Mouse (Mus musculus) intestine, embryonic 14.5 days (tissue): Measurements from ENCODE around the gene Gabrp. TPM values are rescaled to one million over a fixed set of nuclear protein-coding genes. Genes with fewer than 3 reads are reported as not detected.

Source experiments
- ATAC-seq: fragments of 200-750 bp; cut with Nextera tagmentation; replicated peaks from 2 replicates; pipeline ENCODE4 v1.8.0; 2017; ENCODE audit warnings: low read depth, moderate number of reproducible peaks, moderate TSS enrichment, moderate library complexity; ENCODE audit not compliant: low FRiP score, low TSS enrichment
- DNase-seq: peaks from one replicate; pipeline ENCODE4 v3.0.0-alpha.2; 2018; ENCODE audit warnings: low spot score
- H3K27ac ChIP-seq: fragments of 300-500 bp; sonication (generic); 2 replicates; pipeline ENCODE4 v1.5.1; 2014; ENCODE audit warnings: low read depth, mild to moderate bottlenecking, control low read depth
- H3K27me3 ChIP-seq: fragments of 300-500 bp; sonication (generic); replicated peaks from 2 replicates; pipeline ENCODE4 v1.6.1; 2014; ENCODE audit warnings: low read length, control low read depth; ENCODE audit not compliant: control insufficient read depth, insufficient read depth
- H3K36me3 ChIP-seq: fragments of 300-500 bp; sonication (generic); 2 replicates; pipeline ENCODE4 v1.6.1; 2014; ENCODE audit warnings: low read length, control low read depth; ENCODE audit not compliant: control insufficient read depth, insufficient read depth
- H3K4me1 ChIP-seq: fragments of 300-500 bp; sonication (generic); replicated peaks from 2 replicates; pipeline ENCODE4 v1.6.1; 2014; ENCODE audit warnings: low read length, control low read depth, mixed read lengths; ENCODE audit not compliant: control insufficient read depth, insufficient read depth
- H3K4me2 ChIP-seq: fragments of 300-500 bp; sonication (generic); 2 replicates; pipeline ENCODE4 v1.6.1; 2014; ENCODE audit warnings: low read length
- H3K4me3 ChIP-seq: fragments of 300-500 bp; sonication (generic); 2 replicates; pipeline ENCODE4 v1.5.1; 2014; ENCODE audit warnings: low read depth, low read length, control low read depth, mixed read lengths
- H3K9ac ChIP-seq: fragments of 300-500 bp; sonication (generic); 2 replicates; pipeline ENCODE4 v1.6.1; 2014; ENCODE audit warnings: mild to moderate bottlenecking, low read length
- H3K9me3 ChIP-seq: fragments of 300-500 bp; sonication (generic); 2 replicates; pipeline ENCODE4 v1.6.1; 2016; ENCODE audit warnings: low read length, control low read depth; ENCODE audit not compliant: control insufficient read depth
- WGBS: fragments of 180-500 bp; shearing (Covaris S2); extraction: QIAGEN DNeasy Blood & Tissue Kit; methylation state at CpG from one replicate; pipeline ENCODE4 v1.1.7; 2014; 5-methylcytosine and 5-hydroxymethylcytosine counted together
- polyA plus RNA-seq: library from polyadenylated mRNA; unstranded; fragments of >200 nt; fragmentation: Nextera tagmentation; extraction: Ambion mirVana; gene quantifications from 2 replicates; pipeline ENCODE4 v1.2.1, GENCODE M21; 2014

Gene Gabrp
- polyA plus RNA-seq, 1 experiment from 2014 or later = not detected

- WGBS = 52% methylated on average over 10 of the region's 11 CpGs
- Histone ChIP-seq H3K4me3 (no peak overlapping the region), H3K27ac (no peak overlapping the region), H3K9me3 (no peaks in the 10 kb centered on the region), H3K36me3 (no peaks in the 10 kb centered on the region), H3K9ac (no peak overlapping the region), H3K4me1 (no peaks in the 10 kb centered on the region), H3K27me3 (no peaks in the 10 kb centered on the region), H3K4me2 (no peak overlapping the region)
- DNase-seq (no peak), ATAC-seq (no peak)
These were observed 34.6 kb downstream of the Gabrp start for GRCm38 (mm10) chr11:33544121-33544520.

GRCm38 (mm10) chr11:33537390-33538125 is 41.2 kb downstream of the Gabrp start:
- 78% methylated on average over 5 of the region's 5 CpGs for WGBS
- Histone ChIP-seq H3K4me2 (no peak overlapping the region), H3K9me3 (no peaks in the 10 kb centered on the region), H3K27me3 (no peaks in the 10 kb centered on the region), H3K36me3 (no peaks in the 10 kb centered on the region), H3K27ac (no peak overlapping the region), H3K4me1 (no peaks in the 10 kb centered on the region), H3K9ac (no peak overlapping the region), H3K4me3 (no peak overlapping the region)
- DNase-seq (no peak), ATAC-seq (no peak)

GRCm38 (mm10) chr11:33536636-33537035 is 42.1 kb downstream of the Gabrp start:
- Histone ChIP-seq H3K9ac (no peak overlapping the region), H3K27ac (no peak overlapping the region), H3K4me2 (no peak overlapping the region), H3K9me3 (no peaks in the 10 kb centered on the region), H3K4me1 (no peaks in the 10 kb centered on the region), H3K27me3 (no peaks in the 10 kb centered on the region), H3K4me3 (no peak overlapping the region), H3K36me3 (no peaks in the 10 kb centered on the region)
- ATAC-seq (no peak), DNase-seq (no peak)
- 88% methylated on average over 3 of the region's 3 CpGs for WGBS

GRCm38 (mm10) chr11:33534541-33534940 is 44.2 kb downstream of the Gabrp start:
- H3K36me3 ChIP-seq = no peaks in the 10 kb centered on the region
- no peaks in the 10 kb centered on the region for H3K9me3 ChIP-seq
- DNase-seq (no peak), ATAC-seq (no peak)
- no peaks in the 10 kb centered on the region for H3K4me1 ChIP-seq
- H3K4me3 ChIP-seq = no peak overlapping the region
- H3K27me3 ChIP-seq = no peaks in the 10 kb centered on the region
- 84% methylated on average over 4 of the region's 4 CpGs for WGBS
- no peak overlapping the region for H3K4me2 ChIP-seq
- H3K9ac ChIP-seq = no peak overlapping the region
- no peak overlapping the region for H3K27ac ChIP-seq

GRCm38 (mm10) chr11:33533577-33533976 is 45.2 kb downstream of the Gabrp start:
- Histone ChIP-seq H3K9ac (no peak overlapping the region), H3K36me3 (no peaks in the 10 kb centered on the region), H3K4me3 (no peak overlapping the region), H3K27me3 (no peaks in the 10 kb centered on the region), H3K27ac (no peak overlapping the region), H3K4me1 (no peaks in the 10 kb centered on the region), H3K4me2 (no peak overlapping the region), H3K9me3 (no peaks in the 10 kb centered on the region)
- ATAC-seq (no peak), DNase-seq (no peak)
- 68% methylated on average over 3 of the region's 3 CpGs for WGBS

GRCm38 (mm10) chr11:33529576-33529975 is 49.2 kb downstream of the Gabrp start:
- 38% methylated on average over 2 of the region's 2 CpGs for WGBS

GRCm38 (mm10) chr11:33513376-33513991 is 65.3 kb downstream of the Gabrp start, which contains the start of gene Ranbp17:
TSS of gene Ranbp17 (minus strand) at chr11:33513746.
- no peaks in the 10 kb centered on the region for H3K27me3 ChIP-seq
- no peaks in the 10 kb centered on the region for H3K4me1 ChIP-seq
- peak within 1 kb of the TSS; percentile 79 for H3K9ac ChIP-seq
- peak; percentile 79 for DNase-seq
- peak; percentile 88 for ATAC-seq
- H3K36me3 ChIP-seq = no peaks in the 10 kb centered on the region
- peak within 1 kb of the TSS; percentile 86 for H3K4me3 ChIP-seq
- H3K9me3 ChIP-seq = no peaks in the 10 kb centered on the region
- peak within 1 kb of the TSS; percentile 77 for H3K27ac ChIP-seq
- 2% methylated on average over 67 of the region's 72 CpGs for WGBS
- peak within 1 kb of the TSS; percentile 77 for H3K4me2 ChIP-seq

More at GRCm38 (mm10) chr11:33529576-33529975, 49.2 kb downstream of the Gabrp start:
- Histone ChIP-seq H3K4me1 (no peaks in the 10 kb centered on the region), H3K27ac (no peak overlapping the region), H3K36me3 (no peaks in the 10 kb centered on the region), H3K9ac (no peak overlapping the region), H3K27me3 (no peaks in the 10 kb centered on the region), H3K4me3 (no peak overlapping the region), H3K9me3 (no peaks in the 10 kb centered on the region), H3K4me2 (no peak overlapping the region)
- no peak for ATAC-seq
- DNase-seq = no peak

- Histone ChIP-seq H3K27ac (peak overlapping the region; percentile 77), H3K4me2 (peak overlapping the region; percentile 77), H3K36me3 (no peaks in the 10 kb centered on the region), H3K27me3 (no peaks in the 10 kb centered on the region), H3K9me3 (no peaks in the 10 kb centered on the region), H3K9ac (peak overlapping the region; percentile 79), H3K4me3 (peak overlapping the region; percentile 86), H3K4me1 (no peaks in the 10 kb centered on the region)
- WGBS = under 1% methylated on average over 42 of the region's 43 CpGs
- DNase-seq (peak; percentile 86), ATAC-seq (peak; percentile 91)
These were observed 65.8 kb downstream of the Gabrp start for GRCm38 (mm10) chr11:33512854-33513375.
